Mouse (Mus musculus) heart, postnatal 0 days (tissue): Measurements from ENCODE around the gene Gas1. TPM values are rescaled to one million over a fixed set of nuclear protein-coding genes. Genes with fewer than 3 reads are reported as not detected.

Experiments used
- ATAC-seq: fragments of 200-750 bp; cut with Nextera tagmentation; 2 replicates; pipeline ENCODE4 v1.8.0; 2017; ENCODE audit warnings: low read depth, moderate number of reproducible peaks, moderate library complexity; ENCODE audit not compliant: insufficient read depth
- DNase-seq: peaks from one replicate; pipeline ENCODE4 v3.0.0-alpha.2; 2016; ENCODE audit warnings: low spot score
- H3K27ac ChIP-seq: fragments of 300-500 bp; sonication (generic); 2 replicates; pipeline ENCODE4 v1.5.1; 2014; ENCODE audit warnings: low read depth, mild to moderate bottlenecking
- H3K27me3 ChIP-seq: fragments of 300-500 bp; sonication (generic); 2 replicates; pipeline ENCODE4 v1.6.1; 2014; ENCODE audit warnings: low read length, mixed read lengths; ENCODE audit not compliant: control insufficient read depth, insufficient read depth
- H3K36me3 ChIP-seq: fragments of 300-500 bp; sonication (generic); replicated peaks from 2 replicates; pipeline ENCODE4 v1.6.1; 2014; ENCODE audit warnings: low read length, mixed read lengths; ENCODE audit not compliant: control insufficient read depth, insufficient read depth
- H3K4me1 ChIP-seq: fragments of 300-500 bp; sonication (generic); 2 replicates; pipeline ENCODE4 v1.6.1; 2014; ENCODE audit warnings: antibody characterized with exemption; ENCODE audit not compliant: control insufficient read depth, insufficient read depth
- H3K4me2 ChIP-seq: fragments of 300-500 bp; sonication (generic); 2 replicates; pipeline ENCODE4 v1.6.1; 2014; ENCODE audit warnings: low read depth, mild to moderate bottlenecking, low read length, moderate library complexity
- H3K4me3 ChIP-seq: fragments of 300-500 bp; sonication (generic); 2 replicates; pipeline ENCODE4 v1.5.1; 2014; ENCODE audit warnings: low read depth, low read length
- H3K9ac ChIP-seq: fragments of 300-500 bp; sonication (generic); replicated peaks from 2 replicates; pipeline ENCODE4 v1.6.1; 2014; ENCODE audit warnings: low read depth, low read length, mixed read lengths
- H3K9me3 ChIP-seq: fragments of 300-500 bp; sonication (generic); replicated peaks from 2 replicates; pipeline ENCODE4 v1.6.1; 2016; ENCODE audit warnings: low read length; ENCODE audit not compliant: control insufficient read depth
- CTCF ChIP-seq: IDR thresholded peaks from 2 replicates; pipeline ENCODE4 v1.5.1; 2016; ENCODE audit warnings: antibody characterized with exemption, control low read depth, low read depth
- EP300 ChIP-seq: IDR thresholded peaks from 2 replicates; pipeline ENCODE4 v1.6.1; 2016; ENCODE audit warnings: antibody characterized with exemption, low read depth
- WGBS: fragments of 180-500 bp; shearing (Covaris S2); extraction: QIAGEN DNeasy Blood & Tissue Kit; methylation state at CpG from one replicate; pipeline ENCODE4 v1.1.7; 2014; 5-methylcytosine and 5-hydroxymethylcytosine counted together
- polyA plus RNA-seq: library from polyadenylated mRNA; unstranded; fragments of >200 nt; fragmentation: Nextera tagmentation; extraction: Ambion mirVana; gene quantifications from 2 replicates; pipeline ENCODE4 v1.2.1, GENCODE M21; 2015
- total RNA-seq: library from RNA; depleted of rRNA; stranded (reverse); fragments of >200 nt; gene quantifications from 2 replicates; pipeline ENCODE4 v1.2.3, GENCODE M21; 2014; ENCODE audit warnings: low replicate concordance

The Gas1 gene
- total and polyA plus RNA-seq, 2 experiments from 2014 or later: 20.3 to 85.9 TPM

- Histone ChIP-seq H3K4me1 (peaks cover 12% of the 10 kb centered on the region; the same call in 1 of the 2 replicates), H3K9ac (no peak overlapping the region), H3K27me3 (no peaks in the 10 kb centered on the region), H3K27ac (no peak overlapping the region), H3K9me3 (no peaks in the 10 kb centered on the region), H3K4me3 (no peak overlapping the region), H3K4me2 (peak overlapping the region; percentile 94), H3K36me3 (no peaks in the 10 kb centered on the region)
- ATAC-seq (no peak), DNase-seq (no peak)
- 7% methylated on average over 3 of the region's 3 CpGs for WGBS
- TF ChIP-seq CTCF (no peak), EP300 (no peak)
Measured at GRCm38 (mm10) chr13:60173186-60173585, 4.0 kb downstream of the Gas1 start.

- H3K27ac ChIP-seq: no peak overlapping the region
- no peak overlapping the region for H3K4me2 ChIP-seq
- no peak overlapping the region for H3K9ac ChIP-seq
- no peak overlapping the region for H3K4me3 ChIP-seq
- H3K9me3 ChIP-seq: no peaks in the 10 kb centered on the region
- no peak for DNase-seq
- WGBS: 50% methylated on average over 7 of the region's 7 CpGs
- H3K4me1 ChIP-seq: peaks cover 12% of the 10 kb centered on the region; the same call in 1 of the 2 replicates
- H3K27me3 ChIP-seq: no peaks in the 10 kb centered on the region
- TF ChIP-seq CTCF: no peak
- no peak for TF ChIP-seq EP300
- no peak for ATAC-seq
- H3K36me3 ChIP-seq: no peaks in the 10 kb centered on the region
Measured at GRCm38 (mm10) chr13:60172366-60173017, 4.7 kb downstream of the Gas1 start.

DNA sequence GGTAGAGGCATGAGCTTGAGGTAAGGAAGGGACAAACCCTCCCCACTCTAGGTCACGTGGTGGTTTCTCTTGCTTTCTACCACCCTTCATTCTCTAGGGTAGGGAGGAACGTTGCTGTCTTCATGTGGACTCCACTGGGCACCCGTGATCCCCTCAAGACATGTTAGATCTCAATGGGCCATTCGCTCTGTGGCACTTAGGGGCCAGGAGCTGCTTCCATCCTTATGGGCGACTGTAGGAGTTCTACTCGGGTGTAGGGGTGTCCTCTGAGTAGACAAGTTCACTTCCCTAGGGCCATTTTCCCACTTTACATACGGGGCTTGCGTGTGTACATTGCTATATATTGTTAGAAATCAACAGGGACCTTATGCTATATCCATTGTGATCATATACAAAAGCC is 5.4 kb downstream of the Gas1 start:
- Histone ChIP-seq H3K36me3 (no peaks in the 10 kb centered on the region), H3K9ac (no peak overlapping the region), H3K4me2 (no peak overlapping the region), H3K4me3 (no peak overlapping the region), H3K27me3 (no peaks in the 10 kb centered on the region), H3K9me3 (no peaks in the 10 kb centered on the region), H3K4me1 (peaks cover 12% of the 10 kb centered on the region; the same call in 1 of the 2 replicates), H3K27ac (no peak overlapping the region)
- TF ChIP-seq CTCF (no peak), EP300 (no peak)
- WGBS: 89% methylated on average over 8 of the region's 8 CpGs
- ATAC-seq (no peak), DNase-seq (no peak)

- Histone ChIP-seq H3K4me2 (no peak overlapping the region), H3K36me3 (no peaks in the 10 kb centered on the region), H3K4me3 (no peak overlapping the region), H3K27ac (no peak overlapping the region), H3K4me1 (peaks cover 12% of the 10 kb centered on the region; the same call in 1 of the 2 replicates), H3K27me3 (no peaks in the 10 kb centered on the region), H3K9me3 (no peaks in the 10 kb centered on the region), H3K9ac (no peak overlapping the region)
- DNase-seq: no peak
- WGBS: 79% methylated on average over 21 of the region's 21 CpGs
- TF ChIP-seq CTCF (no peak), EP300 (no peak)
- no peak for ATAC-seq
Measured at GRCm38 (mm10) chr13:60170898-60171715, 6.1 kb downstream of the Gas1 start.

GRCm38 (mm10) chr13:60169026-60169425 is 8.1 kb downstream of the Gas1 start:
- TF ChIP-seq EP300 (no peak), CTCF (no peak)
- WGBS: 93% methylated on average over 2 of the region's 2 CpGs
- Histone ChIP-seq H3K36me3 (no peaks in the 10 kb centered on the region), H3K4me3 (no peak overlapping the region), H3K4me1 (peaks cover 10% of the 10 kb centered on the region; the same call in 1 of the 2 replicates), H3K9me3 (no peaks in the 10 kb centered on the region), H3K27ac (no peak overlapping the region), H3K27me3 (no peaks in the 10 kb centered on the region), H3K4me2 (no peak overlapping the region), H3K9ac (no peak overlapping the region)
- ATAC-seq: no peak
- DNase-seq: no peak
